Mouse (Mus musculus): ENCODE data around the gene Gm10220.
A peak's percentile ranks its signal among the peaks of the same experiment; 100 is the strongest.
"Not testable (repeated sequence)": the region's sequence is repeated elsewhere in the genome, so short reads cannot be mapped to it uniquely, and the experiment has no call there.

Gene Gm10220

DNA sequence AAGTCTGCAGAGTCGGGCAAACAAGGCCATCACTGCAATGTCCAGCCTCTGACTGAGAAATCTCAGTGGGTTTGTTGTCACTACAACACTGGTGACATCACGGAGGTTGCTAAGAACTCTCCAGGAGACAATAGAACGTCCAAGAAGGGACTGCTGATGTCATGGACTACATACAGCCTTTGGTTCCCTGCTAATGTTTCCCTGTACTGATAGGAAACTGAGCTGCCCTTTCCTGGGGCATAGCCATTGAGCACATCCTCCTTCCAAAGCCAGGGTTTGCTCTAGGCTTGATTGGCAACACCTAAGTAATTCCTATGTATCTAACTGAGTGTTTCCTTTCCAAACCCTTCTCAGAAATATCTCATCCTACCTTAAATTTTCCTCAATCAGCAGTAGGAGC is at the start of gene Gm10220:
Gene Gm10220, minus strand, starts transcription at position 101 of the 400 bp plus-strand sequence.
- DNase-seq, result not testable (repeated sequence)

DNA sequence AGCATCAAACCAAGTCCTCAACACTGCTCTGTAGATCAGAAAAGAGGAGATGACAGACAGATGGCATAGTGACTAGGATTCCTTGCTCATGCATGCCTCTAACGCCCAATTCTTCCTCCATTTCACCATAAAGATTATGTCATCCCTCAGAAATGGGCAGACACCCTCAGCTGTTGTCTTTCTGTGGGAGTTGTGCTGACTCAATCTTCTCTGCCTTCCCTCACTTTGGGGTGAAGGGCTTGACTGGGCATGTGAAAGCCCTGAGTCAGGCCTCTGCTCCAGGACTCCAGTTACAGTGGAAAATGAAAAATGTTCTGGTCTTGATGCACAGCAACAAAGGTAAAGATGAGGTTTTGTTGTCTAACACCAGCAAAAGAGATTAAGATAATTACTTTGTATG is 48.6 kb upstream of the Gm10220 start:
- DNase-seq, result no peak

DNA sequence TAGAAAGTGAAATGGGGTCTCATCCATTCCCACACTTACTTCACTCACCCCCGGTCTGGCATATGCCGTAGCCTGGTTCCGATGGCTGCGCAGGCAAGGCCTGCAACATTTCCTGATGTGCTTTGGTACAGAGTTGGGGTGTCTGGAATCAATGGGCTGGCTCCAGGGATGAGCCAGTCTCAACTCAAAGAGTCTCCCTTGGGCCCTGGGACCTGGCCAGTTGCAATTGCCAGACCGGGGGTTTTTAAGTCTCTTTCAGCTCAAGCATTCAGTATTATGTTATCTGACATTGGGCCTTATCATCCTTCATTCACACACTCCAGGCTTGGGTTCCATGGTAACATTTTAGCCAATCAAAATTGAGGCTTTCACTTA is 44.6 kb upstream of the Gm10220 start:
- no peak for DNase-seq

DNA sequence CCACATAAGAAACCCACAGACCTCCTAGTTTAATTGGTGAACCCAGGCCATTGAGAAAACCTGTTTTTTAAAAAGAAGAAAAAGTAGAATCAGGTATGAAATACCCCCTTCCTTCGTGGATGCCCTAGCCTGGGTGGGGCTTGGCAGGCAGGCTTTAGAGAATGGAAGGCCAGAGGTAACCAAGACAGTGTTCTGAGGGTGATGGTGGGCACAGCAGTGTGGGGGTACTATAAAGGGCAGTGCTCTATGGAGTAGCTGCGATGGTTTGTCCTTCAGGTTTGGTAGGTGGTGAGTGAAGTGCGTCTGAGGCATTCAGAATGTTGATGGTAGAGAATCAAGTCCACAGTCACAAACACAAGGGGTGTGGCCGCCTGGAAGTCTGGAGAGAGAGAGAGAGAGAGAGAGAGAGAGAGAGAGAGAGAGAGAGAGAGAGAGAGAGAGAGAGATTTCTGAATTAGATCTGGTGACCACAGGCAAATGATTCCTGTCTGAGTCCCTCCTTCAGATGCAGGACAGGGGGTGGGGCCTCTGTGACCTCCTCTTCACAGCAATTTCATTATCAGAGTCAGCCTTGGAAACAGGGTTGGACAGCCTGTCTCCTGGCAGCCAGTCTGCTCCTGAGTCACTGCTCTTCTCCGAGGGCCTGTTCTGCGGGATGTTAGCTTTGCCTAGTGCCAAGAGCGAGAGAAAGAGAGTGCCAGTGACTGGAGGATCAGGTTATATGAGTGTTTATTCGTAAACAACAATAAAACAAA is 44.0 kb upstream of the Gm10220 start:
- DNase-seq, result peak; percentile 45

DNA sequence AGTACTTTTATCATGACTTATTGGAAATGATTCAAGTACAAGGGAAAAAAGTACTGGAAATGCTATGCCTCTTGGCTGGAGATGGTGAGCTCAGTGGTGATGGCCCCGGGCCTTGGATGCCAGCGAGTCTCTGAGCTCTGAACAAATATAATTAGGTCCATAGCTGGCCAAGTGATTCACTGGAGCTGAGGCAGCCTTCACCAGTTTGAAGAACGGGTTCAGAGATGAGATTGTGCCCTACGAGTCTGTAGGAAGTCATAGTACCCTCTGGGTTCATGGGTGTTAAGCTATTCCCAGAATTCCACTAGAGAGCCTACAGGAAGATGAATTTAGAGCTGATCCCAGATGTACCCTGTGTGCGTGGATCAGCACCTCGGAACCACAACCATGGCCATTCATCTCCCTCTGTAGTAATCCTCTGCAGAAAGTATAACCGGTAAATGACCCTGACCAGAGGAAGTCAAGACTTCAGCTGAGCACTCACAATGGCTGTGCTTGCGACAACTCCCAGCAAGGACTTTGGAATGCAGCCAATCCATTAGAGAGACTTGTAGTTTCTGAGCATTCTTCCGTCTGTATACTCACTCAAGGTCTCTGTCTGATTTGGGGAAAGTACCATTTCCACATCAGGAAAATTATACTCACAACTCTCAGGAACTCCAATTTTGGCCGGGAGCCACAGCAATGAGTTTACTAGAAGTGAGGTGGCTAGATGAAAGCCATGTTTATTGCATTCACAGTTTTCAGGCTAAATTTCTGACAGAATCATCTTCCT is 36.4 kb upstream of the Gm10220 start:
- DNase-seq, result no peak

DNA sequence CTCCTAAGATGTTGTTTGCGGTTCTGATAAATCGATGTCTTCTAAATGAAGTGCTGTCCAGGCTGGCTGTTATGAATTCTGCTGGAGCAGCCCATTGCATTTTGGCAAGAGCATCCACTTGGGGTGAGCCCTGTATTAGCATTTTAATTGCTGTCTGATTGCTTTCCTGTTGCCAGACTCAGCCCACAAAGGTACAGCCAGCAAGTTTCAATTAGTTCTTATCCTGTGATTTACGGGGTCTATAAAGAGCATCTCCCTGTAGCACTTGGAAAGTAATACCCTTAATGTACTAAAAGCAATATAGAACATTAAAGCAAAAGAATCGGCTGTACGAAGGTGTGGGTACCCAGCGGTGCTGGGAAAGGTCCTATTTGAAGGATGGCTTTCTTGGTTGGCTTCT is 21.7 kb upstream of the Gm10220 start:
- DNase-seq, result no peak

DNA sequence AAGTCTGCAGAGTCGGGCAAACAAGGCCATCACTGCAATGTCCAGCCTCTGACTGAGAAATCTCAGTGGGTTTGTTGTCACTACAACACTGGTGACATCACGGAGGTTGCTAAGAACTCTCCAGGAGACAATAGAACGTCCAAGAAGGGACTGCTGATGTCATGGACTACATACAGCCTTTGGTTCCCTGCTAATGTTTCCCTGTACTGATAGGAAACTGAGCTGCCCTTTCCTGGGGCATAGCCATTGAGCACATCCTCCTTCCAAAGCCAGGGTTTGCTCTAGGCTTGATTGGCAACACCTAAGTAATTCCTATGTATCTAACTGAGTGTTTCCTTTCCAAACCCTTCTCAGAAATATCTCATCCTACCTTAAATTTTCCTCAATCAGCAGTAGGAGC is 16.0 kb downstream of the Gm10220 start, which contains the start of gene 5031410I06Rik:
Gene 5031410I06Rik, minus strand, starts transcription at position 101 of the 400 bp plus-strand sequence.
- not testable (repeated sequence) for DNase-seq

DNA sequence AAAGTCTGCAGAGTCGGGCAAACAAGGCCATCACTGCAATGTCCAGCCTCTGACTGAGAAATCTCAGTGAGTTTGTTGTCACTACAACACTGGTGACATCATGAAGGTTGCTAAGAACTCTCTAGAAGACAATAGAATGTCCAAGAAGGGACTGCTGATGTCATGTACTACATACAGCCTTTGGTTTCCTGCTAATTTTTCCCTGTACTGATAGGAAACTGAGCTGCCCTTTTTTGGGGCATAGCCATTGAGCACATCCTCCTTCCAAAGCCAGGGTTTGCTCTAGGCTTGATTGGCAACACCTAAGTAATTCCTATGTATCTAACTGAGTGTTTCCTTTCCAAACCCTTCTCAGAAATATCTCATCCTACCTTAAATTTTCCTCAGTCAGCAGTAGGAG is 32.0 kb downstream of the Gm10220 start, which contains the start of gene Gm10471:
Gene Gm10471, minus strand, starts transcription at position 101 of the 400 bp plus-strand sequence.
- DNase-seq, result not testable (repeated sequence)

DNA sequence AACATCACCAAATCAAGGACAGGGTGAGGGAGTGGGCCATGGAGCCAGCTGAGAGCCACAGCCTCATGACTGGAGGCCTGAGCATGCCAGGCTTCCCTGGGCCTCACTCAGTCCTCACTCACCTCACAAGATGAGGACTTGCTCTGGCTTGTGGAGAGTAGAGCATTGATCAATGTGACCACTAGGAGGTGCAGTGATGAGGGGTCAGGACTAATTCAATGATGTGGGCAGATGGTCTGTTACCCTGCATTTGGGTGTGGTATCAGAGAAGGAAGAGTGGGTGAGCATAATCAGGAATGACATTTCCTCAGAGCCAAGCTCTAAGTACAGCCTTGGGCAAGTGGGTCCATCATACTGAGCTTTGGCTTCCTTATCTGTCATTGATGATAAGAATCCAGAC is 42.2 kb downstream of the Gm10220 start:
- not testable (repeated sequence) for DNase-seq

DNA sequence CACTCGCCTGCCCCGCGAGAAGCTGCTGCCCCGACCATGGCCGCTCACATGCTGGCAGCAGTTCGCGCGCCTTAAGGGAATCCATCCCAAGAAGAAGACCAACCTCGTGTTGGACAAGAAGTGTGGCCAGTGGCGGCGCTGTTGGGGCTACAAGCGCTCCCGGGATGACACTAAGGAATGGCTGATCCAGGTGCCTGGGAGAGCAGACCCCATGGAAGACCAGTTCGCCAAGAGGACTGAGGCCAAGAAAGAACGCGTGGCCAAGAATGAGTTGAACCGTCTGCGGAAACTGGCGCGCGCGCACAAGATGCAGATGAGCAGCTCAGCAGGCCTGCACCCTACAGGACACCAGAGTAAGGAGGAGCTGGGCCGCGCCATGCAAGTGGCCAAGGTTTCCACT is 50.5 kb downstream of the Gm10220 start:
- no peak for DNase-seq
